Mouse (Mus musculus): ENCODE measurements around the gene Bcl10. TPM values are rescaled to one million over a fixed set of nuclear protein-coding genes. Genes with fewer than 3 reads are reported as not detected.
"Not testable (repeated sequence)": the region's sequence is repeated elsewhere in the genome, so short reads cannot be mapped to it uniquely, and the experiment has no call there.

Gene Bcl10
- 50.8 and 51.3 TPM in 2 replicates for polyA plus RNA-seq (2015; fragmentation: Nextera tagmentation; extraction: Ambion mirVana)

- peak within 1 kb of the TSS; percentile 82; the same call in 1 of the 2 replicates for H3K27ac ChIP-seq
- no peaks in the 10 kb centered on the region for H3K27me3 ChIP-seq
- WGBS, result 32% methylated on average over 11 of the region's 11 CpGs
- H3K36me3 ChIP-seq, result no peaks in the 10 kb centered on the region
- H3K4me3 ChIP-seq, result peak within 1 kb of the TSS; percentile 90
- H3K4me2 ChIP-seq (replicated peaks), result peak within 1 kb of the TSS; percentile 58
- peaks cover 19% of the 10 kb centered on the region for H3K4me1 ChIP-seq
- peaks cover 9% of the 10 kb centered on the region for H3K9me3 ChIP-seq
- ATAC-seq (ENCODE audit: low FRiP score, low read depth), result no peak
- peak within 1 kb of the TSS; percentile 14; the same call in 1 of the 2 replicates for H3K9ac ChIP-seq
These were observed at the start of gene Bcl10 for GRCm38 (mm10) chr3:145922019-145922854. Bcl10 (plus strand) TSS chr3:145922804.

- Histone ChIP-seq H3K4me3 (no peak overlapping the region), H3K4me2 (replicated peaks) (no peak overlapping the region), H3K27ac (no peak overlapping the region), H3K4me1 (peaks cover 8% of the 10 kb centered on the region; the same call in 1 of the 2 replicates), H3K9me3 (no peaks in the 10 kb centered on the region), H3K36me3 (no peaks in the 10 kb centered on the region), H3K27me3 (0 out of 2 replicates have a peak, but pooled peaks cover under 1% of the 10 kb centered on the region), H3K9ac (no peak overlapping the region)
- 88% methylated on average over 1 of the region's 1 CpGs for WGBS
- ATAC-seq (ENCODE audit: low FRiP score, low read depth), result no peak
These were observed 49.3 kb upstream of the Bcl10 start for GRCm38 (mm10) chr3:145873271-145873670.

GRCm38 (mm10) chr3:145874126-145874525 lies 48.5 kb upstream of the Bcl10 start:
- Histone ChIP-seq H3K9me3 (no peaks in the 10 kb centered on the region), H3K9ac (no peak overlapping the region), H3K36me3 (no peaks in the 10 kb centered on the region), H3K27me3 (0 out of 2 replicates have a peak, but pooled peaks cover 3% of the 10 kb centered on the region), H3K4me2 (replicated peaks) (no peak overlapping the region), H3K4me1 (peaks cover 8% of the 10 kb centered on the region; the same call in 1 of the 2 replicates), H3K27ac (no peak overlapping the region), H3K4me3 (no peak overlapping the region)
- WGBS, result 92% methylated on average over 4 of the region's 4 CpGs
- ATAC-seq (ENCODE audit: low FRiP score, low read depth), result no peak

- no peak overlapping the region for H3K4me2 ChIP-seq (replicated peaks)
- peaks cover 8% of the 10 kb centered on the region; the same call in 1 of the 2 replicates for H3K4me1 ChIP-seq
- no peaks in the 10 kb centered on the region for H3K36me3 ChIP-seq
- no peaks in the 10 kb centered on the region for H3K9me3 ChIP-seq
- WGBS, result 93% methylated on average over 11 of the region's 11 CpGs
- H3K4me3 ChIP-seq, result no peak overlapping the region
- no peak for ATAC-seq (ENCODE audit: low FRiP score, low read depth)
- 0 out of 2 replicates have a peak, but pooled peaks cover 3% of the 10 kb centered on the region for H3K27me3 ChIP-seq
- no peak overlapping the region for H3K9ac ChIP-seq
- H3K27ac ChIP-seq, result no peak overlapping the region
These were observed 46.5 kb upstream of the Bcl10 start for GRCm38 (mm10) chr3:145876120-145876519.

DNA sequence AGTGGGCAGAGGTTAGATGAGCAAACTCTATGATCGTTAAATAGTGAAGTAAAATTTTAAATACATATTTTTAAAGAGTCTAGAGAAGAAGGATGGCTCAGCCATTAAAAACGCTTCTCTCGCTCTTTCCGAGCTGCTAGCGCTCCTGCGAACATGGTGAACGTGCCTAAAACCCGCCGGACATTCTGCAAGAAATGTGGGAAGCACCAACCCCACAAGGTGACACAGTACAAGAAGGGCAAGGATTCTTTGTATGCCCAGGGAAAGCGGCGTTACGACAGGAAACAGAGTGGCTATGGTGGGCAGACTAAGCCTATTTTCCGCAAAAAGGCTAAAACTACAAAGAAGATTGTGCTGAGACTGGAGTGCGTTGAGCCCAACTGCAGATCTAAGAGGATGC lies 43.7 kb upstream of the Bcl10 start:
- H3K9ac ChIP-seq; ATAC-seq (ENCODE audit: low FRiP score, low read depth); H3K27me3 ChIP-seq; H3K27ac ChIP-seq; H3K4me2 ChIP-seq (replicated peaks); H3K36me3 ChIP-seq; H3K4me3 ChIP-seq; H3K9me3 ChIP-seq: not testable (repeated sequence)
- peaks cover 17% of the 10 kb centered on the region for H3K4me1 ChIP-seq
- WGBS, result 89% methylated on average over 13 of the region's 14 CpGs

DNA sequence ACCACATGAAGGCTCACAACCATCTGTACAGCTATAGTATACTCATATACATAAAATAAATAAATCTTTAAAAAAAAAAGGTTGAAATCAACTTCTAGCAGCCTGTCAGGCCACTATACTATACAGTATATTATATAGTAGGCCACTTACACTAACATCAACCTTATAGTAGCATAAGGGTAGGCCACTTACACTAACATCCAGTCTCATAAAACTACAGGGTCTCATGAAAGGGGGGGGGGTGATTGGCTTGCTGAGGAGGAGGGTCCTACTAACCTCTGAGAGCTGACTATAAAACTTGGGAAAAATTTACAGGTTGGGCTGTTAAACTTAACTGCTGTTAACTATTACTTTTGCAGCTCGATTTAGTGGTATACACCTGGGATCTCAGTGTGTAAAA lies 42.3 kb upstream of the Bcl10 start:
- WGBS, result 31% methylated on average over 1 of the region's 1 CpGs
- Histone ChIP-seq H3K9ac (no peak overlapping the region), H3K27me3 (peaks cover 6% of the 10 kb centered on the region; the same call in 1 of the 2 replicates), H3K36me3 (no peaks in the 10 kb centered on the region), H3K9me3 (no peaks in the 10 kb centered on the region), H3K4me1 (peaks cover 19% of the 10 kb centered on the region), H3K27ac (no peak overlapping the region), H3K4me2 (replicated peaks) (no peak overlapping the region), H3K4me3 (no peak overlapping the region)
- peak; percentile 83; the same call in 1 of the 2 replicates for ATAC-seq (ENCODE audit: low FRiP score, low read depth)

- Histone ChIP-seq H3K4me1 (peaks cover 22% of the 10 kb centered on the region), H3K36me3 (no peaks in the 10 kb centered on the region), H3K9ac (no peak overlapping the region), H3K4me3 (no peak overlapping the region), H3K27ac (no peak overlapping the region), H3K27me3 (peaks cover 6% of the 10 kb centered on the region; the same call in 1 of the 2 replicates), H3K9me3 (no peaks in the 10 kb centered on the region), H3K4me2 (replicated peaks) (no peak overlapping the region)
- no peak for ATAC-seq (ENCODE audit: low FRiP score, low read depth)
- WGBS, result 80% methylated on average over 15 of the region's 15 CpGs
These were observed 40.3 kb upstream of the Bcl10 start for GRCm38 (mm10) chr3:145882076-145882874.

- Histone ChIP-seq H3K4me2 (replicated peaks) (no peak overlapping the region), H3K9ac (no peak overlapping the region), H3K36me3 (no peaks in the 10 kb centered on the region), H3K27ac (no peak overlapping the region), H3K4me1 (peaks cover 22% of the 10 kb centered on the region), H3K4me3 (no peak overlapping the region), H3K27me3 (peaks cover 6% of the 10 kb centered on the region; the same call in 1 of the 2 replicates), H3K9me3 (no peaks in the 10 kb centered on the region)
- ATAC-seq (ENCODE audit: low FRiP score, low read depth), result no peak
- 58% methylated on average over 2 of the region's 2 CpGs for WGBS
These were observed 39.4 kb upstream of the Bcl10 start for GRCm38 (mm10) chr3:145883233-145883632.

DNA sequence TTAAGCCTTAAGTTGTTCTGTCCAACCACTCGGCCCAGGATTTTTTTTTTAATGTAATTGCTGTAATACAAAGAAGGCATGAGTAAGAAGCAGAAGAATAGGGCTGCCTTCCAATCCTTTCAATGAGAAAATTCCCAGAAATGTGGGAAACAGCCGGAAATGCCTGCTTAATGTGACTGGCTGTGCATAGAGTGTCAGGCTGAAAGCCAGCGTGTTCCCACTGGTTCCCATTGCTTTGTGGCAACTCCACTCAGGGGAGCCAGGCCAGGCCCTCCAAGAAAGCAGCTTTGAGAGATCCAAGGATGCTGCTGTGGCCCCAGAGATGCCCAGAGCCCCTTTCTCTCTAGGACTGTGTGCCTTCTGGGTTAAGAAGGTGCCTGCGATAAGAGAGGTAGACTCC lies 37.2 kb upstream of the Bcl10 start:
- WGBS, result 69% methylated on average over 4 of the region's 4 CpGs
- no peaks in the 10 kb centered on the region for H3K9me3 ChIP-seq
- H3K4me3 ChIP-seq, result no peak overlapping the region
- ATAC-seq (ENCODE audit: low FRiP score, low read depth), result no peak
- peak overlapping the region; percentile 40; the same call in 1 of the 2 replicates for H3K27ac ChIP-seq
- peaks cover 4% of the 10 kb centered on the region; the same call in 1 of the 2 replicates for H3K27me3 ChIP-seq
- H3K9ac ChIP-seq, result no peak overlapping the region
- H3K36me3 ChIP-seq, result peaks cover 6% of the 10 kb centered on the region; the same call in 1 of the 2 replicates
- H3K4me2 ChIP-seq (replicated peaks), result no peak overlapping the region
- peaks cover 23% of the 10 kb centered on the region for H3K4me1 ChIP-seq

DNA sequence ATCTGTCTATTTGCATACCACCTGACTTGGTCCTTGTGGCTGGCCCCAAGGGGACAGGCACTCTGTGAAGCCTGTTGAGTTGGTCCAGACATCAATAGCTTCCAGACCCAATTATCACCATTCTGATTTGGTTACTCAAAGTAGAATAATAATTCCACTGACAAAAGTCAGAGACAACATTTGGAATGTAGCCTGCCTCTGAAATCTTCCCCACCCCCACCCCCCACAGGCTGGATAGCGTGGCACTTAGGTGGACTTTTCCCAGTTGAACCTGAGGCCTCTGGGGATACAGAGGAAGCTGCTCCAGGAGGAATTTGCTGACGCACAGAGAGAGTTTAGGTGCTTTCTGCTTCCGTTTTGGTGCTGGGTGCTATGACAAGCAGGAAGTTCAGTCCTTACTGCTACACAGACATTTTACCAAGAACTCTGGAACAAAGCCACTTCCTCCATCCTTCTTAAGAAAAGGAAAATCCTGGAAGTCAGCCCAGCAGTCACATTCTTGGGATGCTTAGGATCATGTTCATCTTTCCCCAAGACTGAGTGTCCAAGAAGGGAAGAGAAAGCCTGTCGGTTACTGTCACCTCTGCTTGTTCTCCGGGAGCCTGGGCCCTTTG lies 36.6 kb upstream of the Bcl10 start:
- ATAC-seq (ENCODE audit: low FRiP score, low read depth), result no peak
- Histone ChIP-seq H3K4me1 (peaks cover 29% of the 10 kb centered on the region), H3K9me3 (no peaks in the 10 kb centered on the region), H3K4me2 (replicated peaks) (no peak overlapping the region), H3K27ac (peak overlapping the region; percentile 40; the same call in 1 of the 2 replicates), H3K9ac (no peak overlapping the region), H3K4me3 (no peak overlapping the region), H3K36me3 (peaks cover 6% of the 10 kb centered on the region; the same call in 1 of the 2 replicates), H3K27me3 (peaks cover 4% of the 10 kb centered on the region; the same call in 1 of the 2 replicates)
- WGBS, result 47% methylated on average over 5 of the region's 5 CpGs

DNA sequence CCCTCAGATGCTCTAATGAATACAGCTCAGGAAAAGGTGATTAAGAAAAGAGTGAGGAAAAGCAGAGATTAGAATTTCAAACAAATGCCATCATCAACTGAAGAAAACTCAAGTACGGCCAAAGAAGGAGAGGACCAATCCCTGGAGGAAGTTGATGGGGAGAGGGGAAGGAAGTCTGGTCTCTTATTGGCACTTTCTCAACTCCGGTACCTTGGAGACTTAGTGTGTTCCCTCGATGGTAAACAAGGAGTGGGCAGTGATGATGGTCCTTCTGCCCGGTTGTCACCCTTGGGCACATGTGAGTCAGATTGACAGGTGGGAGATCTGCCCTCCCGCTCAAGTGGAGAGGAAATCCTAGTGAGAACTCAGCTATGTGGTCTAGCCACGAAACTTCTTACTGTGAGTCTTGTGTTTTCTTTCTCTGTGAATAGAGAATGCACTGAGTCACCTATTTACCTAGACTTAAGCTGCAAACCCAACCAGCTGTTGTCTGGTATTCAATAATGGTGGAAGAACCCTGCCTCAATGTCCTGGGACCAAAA lies 35.1 kb upstream of the Bcl10 start:
- 79% methylated on average over 6 of the region's 6 CpGs for WGBS
- H3K27ac ChIP-seq, result no peak overlapping the region
- H3K4me1 ChIP-seq, result peaks cover 21% of the 10 kb centered on the region
- H3K4me3 ChIP-seq, result no peak overlapping the region
- peaks cover 9% of the 10 kb centered on the region for H3K27me3 ChIP-seq
- no peak overlapping the region for H3K4me2 ChIP-seq (replicated peaks)
- H3K36me3 ChIP-seq, result peaks cover 6% of the 10 kb centered on the region; the same call in 1 of the 2 replicates
- ATAC-seq (ENCODE audit: low FRiP score, low read depth), result no peak
- H3K9me3 ChIP-seq, result no peaks in the 10 kb centered on the region
- H3K9ac ChIP-seq, result no peak overlapping the region
